Mouse (Mus musculus): Measurements from ENCODE around the gene Nrf1. TPM values are rescaled to one million over a fixed set of nuclear protein-coding genes. Genes with fewer than 3 reads are reported as not detected.
A peak's percentile ranks its signal among the peaks of the same experiment; 100 is the strongest.

The Nrf1 gene
- polyA plus RNA-seq, 1 experiment from 2014 or later = 34.0 TPM

- Histone ChIP-seq H3K4me3 (ENCODE audit: control insufficient read depth in 1 of 2, insufficient read depth in 1 of 2, low read depth in 1 of 2, low read length in 2 of 2) (no peak overlapping the region), H3K4me1 (ENCODE audit: control insufficient read depth in 2 of 2, insufficient read depth in 2 of 2, low read length in 2 of 2) (no peaks in the 10 kb centered on the region), H3K27me3 (ENCODE audit: control insufficient read depth, insufficient read depth, low read length) (no peaks in the 10 kb centered on the region), H3K9me3 (ENCODE audit: control insufficient read depth, low read length) (no peaks in the 10 kb centered on the region), H3K9ac (ENCODE audit: low read length) (no peak overlapping the region), H3K4me2 (ENCODE audit: low read length) (no peak overlapping the region), H3K27ac (replicated peaks in 1 of 2; ENCODE audit: control insufficient read depth in 1 of 2, insufficient read depth in 1 of 2, low read depth in 2 of 2, low read length in 2 of 2) (no peak overlapping the region), H3K36me3 (ENCODE audit: control insufficient read depth, insufficient read depth, low read length) (no peaks in the 10 kb centered on the region)
- no peak for ATAC-seq (ENCODE audit: insufficient number of reproducible peaks, insufficient read depth, low FRiP score, low read depth)
- whole genome bisulfite sequencing = 63% methylated on average over 5 of the region's 5 CpGs
Measured at GRCm38 (mm10) chr6:30014187-30014864, 33.5 kb upstream of the Nrf1 start.

DNA sequence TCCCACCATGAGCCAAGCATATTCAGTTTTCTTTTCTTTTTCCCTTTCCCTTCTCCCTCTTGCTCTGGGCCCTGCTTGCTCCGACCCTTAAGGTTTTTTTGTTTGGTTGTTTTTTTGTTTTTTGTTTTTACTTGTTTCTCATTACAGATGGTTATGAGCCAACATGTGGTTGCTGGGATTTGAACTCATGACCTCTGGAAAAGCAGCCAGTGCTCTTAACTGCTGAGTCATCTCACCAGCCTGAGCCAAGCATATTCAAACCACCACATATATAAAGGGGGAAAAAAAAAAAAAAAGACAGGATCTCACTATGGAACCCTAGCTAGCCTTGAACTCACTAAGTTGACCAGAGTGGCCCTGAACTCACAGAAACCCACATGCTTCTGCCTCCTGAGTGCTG, 26.5 kb upstream of the Nrf1 start:
- no peak for ATAC-seq (ENCODE audit: insufficient number of reproducible peaks, insufficient read depth, low FRiP score, low read depth)
- no peak overlapping the region for H3K4me3 ChIP-seq (ENCODE audit: control insufficient read depth in 1 of 2, insufficient read depth in 1 of 2, low read depth in 1 of 2, low read length in 2 of 2)
- no peak overlapping the region for H3K4me2 ChIP-seq (ENCODE audit: low read length)
- no peaks in the 10 kb centered on the region for H3K27me3 ChIP-seq (ENCODE audit: control insufficient read depth, insufficient read depth, low read length)
- WGBS = 87% methylated on average over 1 of the region's 1 CpGs
- H3K4me1 ChIP-seq (ENCODE audit: control insufficient read depth in 2 of 2, insufficient read depth in 2 of 2, low read length in 2 of 2) = no peaks in the 10 kb centered on the region
- H3K36me3 ChIP-seq (ENCODE audit: control insufficient read depth, insufficient read depth, low read length) = no peaks in the 10 kb centered on the region
- no peak overlapping the region for H3K27ac ChIP-seq (replicated peaks in 1 of 2; ENCODE audit: control insufficient read depth in 1 of 2, insufficient read depth in 1 of 2, low read depth in 2 of 2, low read length in 2 of 2)
- H3K9me3 ChIP-seq (ENCODE audit: control insufficient read depth, low read length) = no peaks in the 10 kb centered on the region
- no peak overlapping the region for H3K9ac ChIP-seq (ENCODE audit: low read length)

GRCm38 (mm10) chr6:30021656-30022055, 26.1 kb upstream of the Nrf1 start:
- Histone ChIP-seq H3K36me3 (ENCODE audit: control insufficient read depth, insufficient read depth, low read length) (no peaks in the 10 kb centered on the region), H3K4me2 (ENCODE audit: low read length) (no peak overlapping the region), H3K4me3 (ENCODE audit: control insufficient read depth in 1 of 2, insufficient read depth in 1 of 2, low read depth in 1 of 2, low read length in 2 of 2) (no peak overlapping the region), H3K27me3 (ENCODE audit: control insufficient read depth, insufficient read depth, low read length) (no peaks in the 10 kb centered on the region), H3K9me3 (ENCODE audit: control insufficient read depth, low read length) (no peaks in the 10 kb centered on the region), H3K27ac (replicated peaks in 1 of 2; ENCODE audit: control insufficient read depth in 1 of 2, insufficient read depth in 1 of 2, low read depth in 2 of 2, low read length in 2 of 2) (no peak overlapping the region), H3K9ac (ENCODE audit: low read length) (no peak overlapping the region), H3K4me1 (ENCODE audit: control insufficient read depth in 2 of 2, insufficient read depth in 2 of 2, low read length in 2 of 2) (no peaks in the 10 kb centered on the region; a peak in 1 of 4 replicates)
- 65% methylated on average over 5 of the region's 5 CpGs for WGBS
- no peak for ATAC-seq (ENCODE audit: insufficient number of reproducible peaks, insufficient read depth, low FRiP score, low read depth)

DNA sequence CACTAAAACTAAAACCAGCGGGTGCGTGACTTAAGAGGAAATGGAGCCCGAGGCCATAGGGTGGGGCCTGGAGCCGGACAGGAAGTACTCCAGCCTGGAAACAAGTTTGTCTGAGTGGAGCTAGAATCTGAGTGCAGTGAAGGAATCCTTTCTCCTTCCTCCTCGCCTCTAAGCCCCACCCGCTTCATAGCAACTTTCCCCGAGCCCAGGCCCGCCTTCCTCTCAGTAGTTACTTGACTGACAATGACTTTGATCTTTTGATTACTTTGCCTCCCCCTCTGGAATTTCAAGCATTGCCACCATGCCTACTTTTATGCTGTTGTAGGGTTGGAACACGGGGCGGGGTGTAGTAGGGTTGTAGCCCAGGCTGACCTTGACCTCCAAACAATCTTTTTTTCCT, 21.0 kb upstream of the Nrf1 start:
- no peaks in the 10 kb centered on the region for H3K36me3 ChIP-seq (ENCODE audit: control insufficient read depth, insufficient read depth, low read length)
- H3K9ac ChIP-seq (ENCODE audit: low read length) = no peak overlapping the region
- H3K4me1 ChIP-seq (ENCODE audit: control insufficient read depth in 2 of 2, insufficient read depth in 2 of 2, low read length in 2 of 2) = peaks cover 0 to 4% of the 10 kb centered on the region in 2 experiments; a peak in 1 of 4 replicates
- no peaks in the 10 kb centered on the region for H3K9me3 ChIP-seq (ENCODE audit: control insufficient read depth, low read length)
- no peaks in the 10 kb centered on the region for H3K27me3 ChIP-seq (ENCODE audit: control insufficient read depth, insufficient read depth, low read length)
- H3K4me2 ChIP-seq (ENCODE audit: low read length) = peak overlapping the region; percentile 16; the same call in 1 of the 2 replicates
- 31% methylated on average over 10 of the region's 10 CpGs for WGBS
- H3K4me3 ChIP-seq (ENCODE audit: control insufficient read depth in 1 of 2, insufficient read depth in 1 of 2, low read depth in 1 of 2, low read length in 2 of 2) = no peak overlapping the region
- ATAC-seq (ENCODE audit: insufficient number of reproducible peaks, insufficient read depth, low FRiP score, low read depth) = no peak
- H3K27ac ChIP-seq (replicated peaks in 1 of 2; ENCODE audit: control insufficient read depth in 1 of 2, insufficient read depth in 1 of 2, low read depth in 2 of 2, low read length in 2 of 2) = no peak overlapping the region

GRCm38 (mm10) chr6:30028358-30028757, 19.4 kb upstream of the Nrf1 start:
- no peak overlapping the region for H3K4me2 ChIP-seq (ENCODE audit: low read length)
- no peak overlapping the region for H3K27ac ChIP-seq (replicated peaks in 1 of 2; ENCODE audit: control insufficient read depth in 1 of 2, insufficient read depth in 1 of 2, low read depth in 2 of 2, low read length in 2 of 2)
- ATAC-seq (ENCODE audit: insufficient number of reproducible peaks, insufficient read depth, low FRiP score, low read depth) = no peak
- H3K36me3 ChIP-seq (ENCODE audit: control insufficient read depth, insufficient read depth, low read length) = no peaks in the 10 kb centered on the region
- no peak overlapping the region for H3K4me3 ChIP-seq (ENCODE audit: control insufficient read depth in 1 of 2, insufficient read depth in 1 of 2, low read depth in 1 of 2, low read length in 2 of 2)
- H3K4me1 ChIP-seq (ENCODE audit: control insufficient read depth in 2 of 2, insufficient read depth in 2 of 2, low read length in 2 of 2) = peaks cover 0 to 4% of the 10 kb centered on the region in 2 experiments; a peak in 1 of 4 replicates
- H3K9me3 ChIP-seq (ENCODE audit: control insufficient read depth, low read length) = no peaks in the 10 kb centered on the region
- WGBS = 80% methylated on average over 4 of the region's 4 CpGs
- H3K9ac ChIP-seq (ENCODE audit: low read length) = no peak overlapping the region
- H3K27me3 ChIP-seq (ENCODE audit: control insufficient read depth, insufficient read depth, low read length) = no peaks in the 10 kb centered on the region

- H3K4me1 ChIP-seq (ENCODE audit: control insufficient read depth in 2 of 2, insufficient read depth in 2 of 2, low read length in 2 of 2) = no peaks in the 10 kb centered on the region
- 64% methylated on average over 4 of the region's 4 CpGs for WGBS
Measured at GRCm38 (mm10) chr6:30035112-30035511, 12.7 kb upstream of the Nrf1 start.

GRCm38 (mm10) chr6:30041498-30041897, 6.3 kb upstream of the Nrf1 start:
- H3K27me3 ChIP-seq (ENCODE audit: control insufficient read depth, insufficient read depth, low read length) = no peaks in the 10 kb centered on the region
- H3K36me3 ChIP-seq (ENCODE audit: control insufficient read depth, insufficient read depth, low read length) = no peaks in the 10 kb centered on the region
- ATAC-seq (ENCODE audit: insufficient number of reproducible peaks, insufficient read depth, low FRiP score, low read depth) = no peak
- no peak overlapping the region for H3K9ac ChIP-seq (ENCODE audit: low read length)
- H3K27ac ChIP-seq (replicated peaks in 1 of 2; ENCODE audit: control insufficient read depth in 1 of 2, insufficient read depth in 1 of 2, low read depth in 2 of 2, low read length in 2 of 2) = no peak overlapping the region
- WGBS = 55% methylated on average over 1 of the region's 1 CpGs
- 0 out of 4 replicates have a peak, but pooled peaks cover 0 to 5% of the 10 kb centered on the region in 2 experiments for H3K4me1 ChIP-seq (ENCODE audit: control insufficient read depth in 2 of 2, insufficient read depth in 2 of 2, low read length in 2 of 2)
- H3K4me3 ChIP-seq (ENCODE audit: control insufficient read depth in 1 of 2, insufficient read depth in 1 of 2, low read depth in 1 of 2, low read length in 2 of 2) = no peak overlapping the region
- no peak overlapping the region for H3K4me2 ChIP-seq (ENCODE audit: low read length)
- H3K9me3 ChIP-seq (ENCODE audit: control insufficient read depth, low read length) = no peaks in the 10 kb centered on the region

More at GRCm38 (mm10) chr6:30035112-30035511, 12.7 kb upstream of the Nrf1 start:
- Histone ChIP-seq H3K27ac (replicated peaks in 1 of 2; ENCODE audit: control insufficient read depth in 1 of 2, insufficient read depth in 1 of 2, low read depth in 2 of 2, low read length in 2 of 2) (no peak overlapping the region), H3K9me3 (ENCODE audit: control insufficient read depth, low read length) (no peaks in the 10 kb centered on the region), H3K4me2 (ENCODE audit: low read length) (no peak overlapping the region), H3K27me3 (ENCODE audit: control insufficient read depth, insufficient read depth, low read length) (no peaks in the 10 kb centered on the region), H3K4me3 (ENCODE audit: control insufficient read depth in 1 of 2, insufficient read depth in 1 of 2, low read depth in 1 of 2, low read length in 2 of 2) (no peak overlapping the region), H3K36me3 (ENCODE audit: control insufficient read depth, insufficient read depth, low read length) (no peaks in the 10 kb centered on the region), H3K9ac (ENCODE audit: low read length) (no peak overlapping the region)
- no peak for ATAC-seq (ENCODE audit: insufficient number of reproducible peaks, insufficient read depth, low FRiP score, low read depth)

GRCm38 (mm10) chr6:30042483-30042882, 5.3 kb upstream of the Nrf1 start:
- whole genome bisulfite sequencing = 58% methylated on average over 3 of the region's 3 CpGs
- Histone ChIP-seq H3K4me1 (ENCODE audit: control insufficient read depth in 2 of 2, insufficient read depth in 2 of 2, low read length in 2 of 2) (peaks cover 0 to 9% of the 10 kb centered on the region in 2 experiments; a peak in 2 of 4 replicates), H3K4me3 (ENCODE audit: control insufficient read depth in 1 of 2, insufficient read depth in 1 of 2, low read depth in 1 of 2, low read length in 2 of 2) (no peak overlapping the region), H3K27ac (replicated peaks in 1 of 2; ENCODE audit: control insufficient read depth in 1 of 2, insufficient read depth in 1 of 2, low read depth in 2 of 2, low read length in 2 of 2) (no peak overlapping the region), H3K9ac (ENCODE audit: low read length) (no peak overlapping the region), H3K9me3 (ENCODE audit: control insufficient read depth, low read length) (no peaks in the 10 kb centered on the region), H3K4me2 (ENCODE audit: low read length) (no peak overlapping the region), H3K36me3 (ENCODE audit: control insufficient read depth, insufficient read depth, low read length) (no peaks in the 10 kb centered on the region), H3K27me3 (ENCODE audit: control insufficient read depth, insufficient read depth, low read length) (no peaks in the 10 kb centered on the region)
- ATAC-seq (ENCODE audit: insufficient number of reproducible peaks, insufficient read depth, low FRiP score, low read depth) = no peak

All from heart, embryonic 14.5 days (tissue).